ENCODE assay signal across 24 mouse cellular contexts in genomic region chr15:12036675-12037074, GRCm38 (mm10). TPM values are rescaled to one million over a fixed set of nuclear protein-coding genes. Genes with fewer than 3 reads are reported as not detected.
DNase-seq lines count a peak whose midpoint lies in the region; ATAC-seq and TF ChIP-seq lines count a peak whose summit lies in the region.
"Had no signal": no experiment of that assay in that cellular context is flagged by ENCODE, and none has a peak within 500 bp of the region (broad histone marks: within the 10 kb centered on the region; RNA-seq: fewer than 3 reads in every experiment).

No protein-coding gene starts in this region.

- peaks cover 14% of the 10 kb centered on the region for H3K27me3 ChIP-seq in megakaryocyte, embryonic 14.5 days (replicated peaks)
- no peaks in the 10 kb centered on the region for H3K27me3 ChIP-seq in ES-Bruce4 (ENCODE audit: control insufficient read depth, insufficient read depth, low read length, poor library complexity, severe bottlenecking)
- H3K27me3 ChIP-seq: embryonic facial prominence, embryonic 13.5 days; forebrain, embryonic 15.5 days; hindbrain, embryonic 12.5 days; intestine, embryonic 15.5 days; midbrain, embryonic 15.5 days had no signal

- peak overlapping the region; percentile 67 for H3K9ac ChIP-seq in ES-Bruce4 (ENCODE audit: low read depth, poor library complexity, severe bottlenecking)
- H3K9ac ChIP-seq: embryonic facial prominence, embryonic 13.5 days; forebrain, embryonic 15.5 days; hindbrain, embryonic 12.5 days; intestine, embryonic 15.5 days; liver, embryonic 14.5 days; midbrain, embryonic 15.5 days had no signal

- peak; percentile 47 for DNase-seq in MN1 (ENCODE audit: low spot score)
- DNase-seq in embryo, embryonic 9.5 days (ENCODE audit: extremely low spot score), result no peak
- DNase-seq in adrenal gland, postnatal 36 days, result no peak
- DNase-seq in T-cell, adult 2 months (ENCODE audit: low spot score), result no peak
- DNase-seq: cerebellum, adult 11 months; cerebellum, adult 9-11 months; embryo, embryonic 11 days; heart, postnatal 36 days; left cerebral cortex, postnatal 4 days had no signal

- no peak for ATAC-seq in megakaryocyte, adult 5-6 weeks (ENCODE audit: poor library complexity, severe bottlenecking)
- ATAC-seq: forebrain, embryonic 15.5 days; hindbrain, postnatal 0 days; intestine, embryonic 15.5 days; midbrain, embryonic 15.5 days had no signal

- TF ChIP-seq EP300 in ES-Bruce4 (IDR thresholded peaks at IDR 0.05; ENCODE audit: insufficient read depth, low read depth, low read length), result no peak

- peaks cover 4% of the 10 kb centered on the region for H3K9me3 ChIP-seq in megakaryocyte, embryonic 14.5 days
- H3K9me3 ChIP-seq in ES-Bruce4 (replicated peaks; ENCODE audit: control insufficient read depth, insufficient read depth, low read length, poor library complexity, severe bottlenecking), result no peaks in the 10 kb centered on the region
- H3K9me3 ChIP-seq: forebrain, embryonic 15.5 days; hindbrain, embryonic 12.5 days; intestine, embryonic 15.5 days; midbrain, embryonic 10.5 days; midbrain, embryonic 15.5 days had no signal

- no peak for TF ChIP-seq POLR2A in ES-Bruce4 (IDR thresholded peaks at IDR 0.05; ENCODE audit: insufficient read depth, low read length)

- no peak for TF ChIP-seq CTCF in ES-Bruce4 (IDR thresholded peaks at IDR 0.05; ENCODE audit: low read depth, low read length)

- H3K4me3 ChIP-seq in megakaryocyte, embryonic 14.5 days (replicated peaks), result peak overlapping the region; percentile 35
- peak overlapping the region; percentile 61 for H3K4me3 ChIP-seq in ES-Bruce4 (ENCODE audit: low read depth, low read length)
- H3K4me3 ChIP-seq: embryonic facial prominence, embryonic 13.5 days; forebrain, embryonic 10.5 days; forebrain, embryonic 15.5 days; hindbrain, embryonic 12.5 days; intestine, embryonic 15.5 days; layer of hippocampus, adult 2 months; left cerebral cortex, adult 2 months; midbrain, embryonic 10.5 days; midbrain, embryonic 15.5 days had no signal

- peaks cover 4% of the 10 kb centered on the region for H3K36me3 ChIP-seq in megakaryocyte, embryonic 14.5 days (replicated peaks; ENCODE audit: low read length)
- no peaks in the 10 kb centered on the region for H3K36me3 ChIP-seq in ES-Bruce4 (ENCODE audit: control insufficient read depth, insufficient read depth, low read length, poor library complexity, severe bottlenecking)
- H3K36me3 ChIP-seq: embryonic facial prominence, embryonic 13.5 days; forebrain, embryonic 10.5 days; forebrain, embryonic 15.5 days; hindbrain, embryonic 12.5 days; intestine, embryonic 15.5 days; midbrain, embryonic 10.5 days; midbrain, embryonic 15.5 days had no signal

- H3K27ac ChIP-seq in ES-Bruce4 (ENCODE audit: insufficient read depth, low read length), result peak overlapping the region; percentile 83
- H3K27ac ChIP-seq: embryonic facial prominence, embryonic 13.5 days; forebrain, embryonic 10.5 days; forebrain, embryonic 15.5 days; hindbrain, embryonic 12.5 days; hindbrain, postnatal 0 days; intestine, embryonic 15.5 days; layer of hippocampus, adult 2 months; left cerebral cortex, adult 2 months; liver, embryonic 14.5 days; macrophage; midbrain, embryonic 10.5 days; midbrain, embryonic 15.5 days had no signal

- H3K4me1 ChIP-seq in megakaryocyte, embryonic 14.5 days, result peaks cover 50% of the 10 kb centered on the region
- no peaks in the 10 kb centered on the region for H3K4me1 ChIP-seq in ES-Bruce4 (ENCODE audit: control insufficient read depth, insufficient read depth, low read length)

RNA-seq across cellular contexts. Expression of gene Sub1, which starts 39.9 kb away (rescaled TPM):
- polyA plus RNA-seq in megakaryocyte, embryonic 14.5 days (2012; ENCODE audit: insufficient read depth, low replicate concordance), result 24.6 TPM in 1 of 2 replicates, not detected in the other
- 639 and 700 TPM in 2 replicates for total RNA-seq in megakaryocyte, adult 5-6 weeks (2015)
- total RNA-seq in megakaryocyte, adult 5-6 weeks (2017), result 625 and 748 TPM in 2 replicates
- 508 and 525 TPM in 2 replicates for polyA plus RNA-seq in ES-Bruce4 (2011; ENCODE audit: insufficient read depth, insufficient read length, low read depth, missing spikeins)
- 100 to 1,000 TPM; 226 to 248 TPM for total RNA-seq in adrenal gland, postnatal 36 days (2021)
